Mouse (Mus musculus): ENCODE results near the gene Rela.

DNA sequence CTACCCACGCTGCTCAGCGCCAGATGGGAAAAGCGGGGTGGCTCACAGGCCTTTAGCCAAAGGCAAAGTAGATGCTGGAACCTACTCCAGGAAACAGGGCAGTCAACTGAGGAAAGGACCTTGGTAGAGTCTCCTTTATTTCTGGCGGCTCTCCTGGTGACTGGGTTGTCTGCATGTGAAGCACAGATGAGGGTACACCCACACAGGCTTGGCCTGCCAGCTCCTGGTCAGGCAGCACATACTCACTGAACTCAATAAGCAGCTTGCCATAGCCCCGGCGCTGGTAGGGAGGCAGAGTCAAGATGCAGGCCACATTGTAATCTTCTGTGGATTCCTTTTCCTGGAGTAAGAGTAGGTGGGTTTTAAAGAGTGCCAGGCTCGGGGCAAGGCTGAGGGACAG is 32.2 kb upstream of the Rela start:
- TF ChIP-seq CTCF (IDR thresholded peaks at IDR 0.05; ENCODE audit: borderline replicate concordance, extremely low read depth, insufficient read depth, insufficient read length) (no peak), POLR2A (IDR thresholded peaks at IDR 0.05; ENCODE audit: borderline replicate concordance, extremely low read depth, insufficient read depth, insufficient read length, poor library complexity, severe bottlenecking) (no peak)
